Mouse (Mus musculus): ENCODE measurements around the gene Eif4g3.
"Not testable (repeated sequence)": the region's sequence is repeated elsewhere in the genome, so short reads cannot be mapped to it uniquely, and the experiment has no call there.

The Eif4g3 gene

DNA sequence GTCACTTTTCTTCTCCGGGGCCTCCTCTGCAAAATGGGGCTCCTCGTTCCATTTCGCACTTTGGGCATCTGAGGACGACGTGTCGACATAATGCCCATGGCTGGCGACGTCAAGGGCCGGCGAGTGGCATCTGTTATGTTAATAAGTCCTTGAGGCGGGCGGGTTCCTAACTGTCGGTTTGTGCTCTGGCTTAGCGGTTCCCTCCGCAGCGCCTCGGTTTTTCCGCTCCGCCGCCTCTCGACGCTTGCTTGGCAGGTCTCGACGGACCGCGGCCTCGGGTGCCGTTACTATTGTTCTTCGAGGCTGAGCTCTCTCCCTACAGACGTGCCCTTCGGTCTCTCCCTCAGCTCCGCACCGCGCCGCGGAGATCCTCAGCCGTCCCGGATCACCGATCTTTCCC lies at the start of gene Eif4g3:
TSS of gene Eif4g3 (plus strand) at position 133 of the 400 bp plus-strand sequence.
- no peak for DNase-seq (ENCODE audit: low spot score in 2 of 2)

DNA sequence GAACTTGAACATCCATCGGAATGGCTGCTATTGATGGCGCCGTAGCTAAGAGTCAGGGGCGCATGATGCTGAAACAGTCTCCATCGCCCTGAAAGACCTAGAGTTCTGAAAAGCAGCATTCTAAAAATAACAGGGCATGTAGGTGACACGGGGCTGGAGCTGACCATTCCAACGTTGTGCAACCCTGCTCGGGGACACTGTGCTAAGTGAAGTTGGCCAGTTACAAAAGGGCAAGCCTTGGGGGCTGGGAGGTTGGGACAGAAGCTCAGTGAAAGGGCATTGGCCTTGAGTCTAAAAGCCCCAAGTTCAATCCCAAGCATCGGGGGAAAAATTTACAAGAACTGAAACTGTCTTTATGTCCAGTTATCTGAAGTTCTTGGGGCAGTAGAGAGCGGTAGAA lies 49.3 kb upstream of the Eif4g3 start:
- DNase-seq (ENCODE audit: low spot score in 2 of 2): no peak

DNA sequence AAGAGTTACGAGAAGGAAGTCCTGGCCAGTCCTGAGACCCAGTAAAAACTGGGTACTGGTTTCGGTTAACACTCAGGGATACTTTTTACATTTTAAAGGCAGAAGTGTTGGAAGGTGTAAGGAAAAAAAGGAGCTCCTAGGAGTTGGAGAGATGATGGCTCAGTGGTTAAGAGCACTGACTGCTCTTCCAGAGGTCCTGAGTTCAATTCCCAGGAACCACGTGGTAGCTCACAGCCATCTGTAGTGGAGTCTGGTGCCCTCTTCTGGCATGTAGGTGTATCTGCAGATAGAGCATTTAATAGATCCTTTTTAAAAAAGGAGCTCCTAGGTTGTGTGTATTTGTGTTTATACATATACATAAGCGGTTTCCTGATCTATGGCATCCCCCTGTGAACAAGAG lies 47.4 kb upstream of the Eif4g3 start:
- no peak for DNase-seq (ENCODE audit: low spot score in 2 of 2)

DNA sequence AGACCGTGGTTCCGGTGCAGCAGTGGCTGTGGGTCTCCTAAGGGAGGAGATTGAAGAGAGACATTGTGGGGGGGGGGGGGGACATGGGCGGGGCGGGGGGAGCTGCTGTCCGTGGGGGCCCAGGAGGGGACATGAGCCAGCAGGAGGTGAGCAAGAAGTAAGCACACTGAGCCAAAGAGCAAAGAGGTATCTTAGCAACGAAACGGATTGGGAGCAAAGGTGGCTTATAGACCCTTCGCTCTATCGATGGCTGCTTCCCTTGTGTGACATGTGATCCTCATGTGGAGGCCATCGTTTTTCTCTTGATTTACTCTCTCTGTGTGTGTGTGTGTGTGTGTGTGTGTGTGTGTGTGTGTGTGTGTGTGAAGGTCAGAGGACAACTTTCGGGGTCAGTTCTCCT lies 46.4 kb upstream of the Eif4g3 start:
- no peak for DNase-seq (ENCODE audit: low spot score in 2 of 2)

DNA sequence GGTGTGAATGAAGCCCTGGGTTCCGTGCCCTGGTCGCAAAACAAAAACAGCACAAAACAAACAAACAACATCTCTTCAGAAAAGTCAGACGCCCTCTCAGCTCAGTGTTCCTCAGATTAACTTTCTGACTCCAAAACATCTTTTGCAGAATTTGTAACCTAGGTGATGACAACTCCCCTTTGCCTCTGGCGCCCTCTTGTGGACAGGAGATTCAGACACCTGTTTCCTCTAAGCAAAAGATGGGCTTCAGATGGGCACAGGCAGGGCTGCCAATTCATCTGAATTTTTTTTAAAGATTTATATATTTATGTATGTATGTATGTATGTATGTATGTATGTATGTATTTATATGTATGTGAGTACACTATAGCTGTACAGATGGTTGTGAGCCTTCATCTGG lies 40.0 kb upstream of the Eif4g3 start:
- DNase-seq (ENCODE audit: low spot score in 2 of 2): peak; percentile 76 to 93

DNA sequence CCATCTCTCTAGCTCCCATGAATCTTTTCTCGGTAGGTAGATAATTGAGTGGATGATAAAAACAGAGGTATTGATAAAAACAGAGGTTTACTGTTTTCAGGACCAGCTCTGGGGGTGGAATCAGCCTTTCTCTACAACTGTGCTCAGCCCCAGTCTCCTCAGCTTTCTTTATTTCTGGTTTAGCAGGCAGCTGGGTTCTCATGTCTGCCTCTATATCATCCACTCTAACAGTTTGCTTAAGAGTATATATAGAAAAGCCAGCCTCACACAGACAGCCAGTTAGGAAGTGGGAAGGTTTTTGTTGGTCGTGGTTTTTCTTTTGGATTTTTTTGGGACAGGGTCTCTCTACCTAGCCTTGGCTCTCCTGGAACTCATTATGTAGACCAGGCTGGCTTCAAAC lies 38.6 kb upstream of the Eif4g3 start:
- no peak for DNase-seq (ENCODE audit: low spot score in 2 of 2)

DNA sequence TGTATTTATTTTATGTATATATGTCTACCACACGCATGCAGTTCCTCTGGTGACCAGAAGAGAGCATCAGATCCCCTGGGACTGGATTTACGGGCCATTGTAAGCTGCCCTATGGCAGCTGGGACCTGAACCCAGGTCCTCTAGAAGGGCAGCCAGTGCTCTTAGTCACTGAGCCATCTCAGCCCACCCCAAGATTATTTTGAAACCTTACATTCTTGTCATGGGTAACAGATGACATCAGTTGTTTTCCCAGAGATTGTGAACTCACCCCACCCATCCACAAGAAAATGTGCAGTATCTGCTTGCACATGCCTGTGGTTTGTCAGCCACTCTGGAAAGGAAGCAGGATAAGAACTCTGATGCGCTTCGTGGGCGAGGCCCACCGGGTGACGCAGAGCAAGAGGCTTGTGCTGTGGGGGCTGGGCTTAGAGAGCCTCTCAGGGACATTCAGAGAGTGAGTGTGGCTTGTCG lies 37.9 kb upstream of the Eif4g3 start:
- DNase-seq (ENCODE audit: low spot score in 2 of 2): peak in 1 of 2 experiments; percentile 25

DNA sequence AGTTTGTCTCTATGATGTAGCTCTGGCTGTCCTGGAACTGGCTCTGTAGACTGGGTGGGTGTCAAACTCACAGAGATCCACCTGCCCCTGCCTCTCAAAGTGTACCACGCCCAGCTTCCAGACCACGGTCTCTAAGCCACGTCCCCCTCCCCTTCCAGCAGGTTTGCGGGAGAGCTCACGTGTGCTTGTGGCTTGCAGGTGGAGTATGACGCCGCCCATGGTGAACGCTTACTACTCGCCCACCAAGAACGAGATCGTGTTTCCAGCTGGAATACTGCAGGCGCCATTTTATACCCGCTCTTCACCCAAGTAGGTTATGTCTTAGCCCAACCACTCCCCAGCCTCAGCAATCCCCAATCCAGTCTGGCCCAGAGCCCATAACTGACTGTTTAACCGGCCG lies 36.6 kb upstream of the Eif4g3 start:
- DNase-seq (ENCODE audit: low spot score in 2 of 2): no peak

DNA sequence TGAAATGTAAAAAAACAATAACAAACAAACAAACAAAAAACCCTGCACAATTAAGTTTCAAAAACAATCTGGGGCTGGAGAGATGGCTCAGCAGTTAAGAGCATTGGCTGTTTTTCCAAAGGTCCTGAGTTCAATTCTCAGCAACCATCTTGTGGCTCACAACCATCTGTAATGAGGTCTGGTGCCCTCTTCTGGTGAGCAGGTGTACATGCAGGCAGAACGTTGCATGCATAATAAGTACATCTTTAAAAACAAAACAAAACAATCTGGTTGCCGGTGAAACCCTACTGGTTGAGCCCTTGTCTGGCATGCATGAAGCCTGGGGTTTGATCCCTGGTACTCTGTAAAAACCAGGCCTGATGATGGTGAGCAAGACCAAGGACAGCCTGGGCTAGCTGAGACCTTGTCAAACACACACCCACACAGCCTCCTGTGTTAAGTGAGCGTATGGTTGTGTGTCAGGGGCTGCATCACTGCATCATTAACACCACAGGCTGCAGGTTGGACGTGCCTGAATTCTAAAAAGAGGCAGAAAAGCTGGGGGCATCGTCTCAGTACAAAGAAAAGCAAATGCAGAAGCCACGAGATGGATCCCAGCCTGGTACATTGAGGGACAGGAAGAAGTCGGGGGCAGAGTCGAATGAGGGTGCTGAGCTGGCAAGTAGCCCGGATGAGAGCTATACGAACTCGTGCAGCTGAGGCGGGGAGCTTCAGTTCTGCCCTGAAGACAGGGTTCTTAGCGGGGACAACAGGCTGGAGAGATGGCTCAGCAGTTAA lies 32.7 kb upstream of the Eif4g3 start:
- DNase-seq (ENCODE audit: low spot score in 2 of 2): no peak

DNA sequence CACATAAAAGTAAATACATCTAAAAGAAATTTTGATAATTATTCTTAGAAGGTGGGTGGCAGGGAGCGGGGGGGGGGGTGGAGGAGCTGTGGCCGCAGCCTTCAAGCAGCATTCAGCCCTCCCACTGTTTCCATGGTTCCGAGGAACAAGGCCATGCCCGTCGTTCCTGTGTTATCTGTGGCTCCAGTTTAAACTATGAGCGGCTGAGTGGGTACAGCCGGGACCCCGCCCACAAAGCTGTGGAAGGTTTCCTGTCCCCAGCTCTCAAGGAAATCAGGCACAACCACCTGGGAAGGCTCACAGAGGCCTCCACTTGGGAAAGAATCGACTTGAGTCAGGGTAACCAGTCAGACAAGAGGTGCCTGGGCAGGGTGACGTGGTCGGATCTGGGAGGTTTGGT lies 32.1 kb upstream of the Eif4g3 start:
- DNase-seq (ENCODE audit: low spot score in 2 of 2): no peak

DNA sequence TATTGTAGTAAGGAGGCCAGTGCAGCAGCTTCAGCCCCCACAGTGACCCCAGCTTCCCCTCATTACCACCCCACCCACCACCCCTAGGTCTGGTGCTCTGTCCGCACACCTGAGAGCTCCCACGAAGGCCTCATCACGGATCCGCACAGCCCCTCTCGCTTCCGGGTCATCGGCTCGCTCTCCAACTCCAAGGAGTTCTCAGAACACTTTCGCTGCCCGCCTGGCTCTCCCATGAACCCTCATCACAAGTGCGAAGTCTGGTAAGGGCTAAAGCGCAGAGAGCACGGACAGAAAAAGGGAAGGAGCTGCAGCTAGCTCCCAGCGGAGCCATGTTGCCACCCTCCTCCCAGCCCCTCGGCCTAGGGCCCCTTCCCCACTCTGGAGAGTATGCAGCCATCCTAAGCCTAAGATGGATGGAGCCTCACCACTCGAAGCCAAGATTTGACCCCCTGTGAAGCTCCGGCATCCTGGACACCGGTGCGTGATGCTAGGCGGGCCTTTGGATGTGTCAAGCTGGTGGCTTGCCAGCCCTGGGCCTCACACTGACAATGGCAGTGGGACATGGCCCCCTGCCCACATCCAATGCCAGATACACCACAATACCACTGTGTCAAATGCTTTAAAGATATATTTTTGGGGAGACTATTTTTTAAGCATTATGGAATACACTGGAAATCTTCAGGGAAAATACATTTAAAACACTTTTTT lies 30.0 kb upstream of the Eif4g3 start:
- DNase-seq (ENCODE audit: low spot score in 2 of 2): peak in 1 of 2 experiments; percentile 59

DNA sequence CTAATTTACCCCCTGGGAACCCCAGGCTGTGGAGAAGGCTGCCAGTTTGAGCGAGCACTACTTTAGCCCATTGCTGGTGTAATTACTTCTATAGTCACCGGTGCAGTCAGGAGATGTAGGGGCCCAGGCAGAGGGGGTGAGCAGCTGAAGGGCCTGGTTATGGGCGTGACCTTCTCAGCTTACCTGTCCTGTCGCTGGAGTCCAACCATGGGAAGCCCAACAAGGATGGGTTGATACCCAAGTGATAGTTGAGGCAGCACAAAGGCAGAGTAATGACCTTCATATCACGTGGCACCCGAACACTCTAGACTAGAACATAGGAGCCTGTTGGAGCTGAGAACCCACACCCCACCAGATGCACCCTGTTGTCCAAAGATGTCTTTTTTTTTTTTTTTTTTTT lies 29.4 kb upstream of the Eif4g3 start:
- DNase-seq (ENCODE audit: low spot score in 2 of 2): no peak

DNA sequence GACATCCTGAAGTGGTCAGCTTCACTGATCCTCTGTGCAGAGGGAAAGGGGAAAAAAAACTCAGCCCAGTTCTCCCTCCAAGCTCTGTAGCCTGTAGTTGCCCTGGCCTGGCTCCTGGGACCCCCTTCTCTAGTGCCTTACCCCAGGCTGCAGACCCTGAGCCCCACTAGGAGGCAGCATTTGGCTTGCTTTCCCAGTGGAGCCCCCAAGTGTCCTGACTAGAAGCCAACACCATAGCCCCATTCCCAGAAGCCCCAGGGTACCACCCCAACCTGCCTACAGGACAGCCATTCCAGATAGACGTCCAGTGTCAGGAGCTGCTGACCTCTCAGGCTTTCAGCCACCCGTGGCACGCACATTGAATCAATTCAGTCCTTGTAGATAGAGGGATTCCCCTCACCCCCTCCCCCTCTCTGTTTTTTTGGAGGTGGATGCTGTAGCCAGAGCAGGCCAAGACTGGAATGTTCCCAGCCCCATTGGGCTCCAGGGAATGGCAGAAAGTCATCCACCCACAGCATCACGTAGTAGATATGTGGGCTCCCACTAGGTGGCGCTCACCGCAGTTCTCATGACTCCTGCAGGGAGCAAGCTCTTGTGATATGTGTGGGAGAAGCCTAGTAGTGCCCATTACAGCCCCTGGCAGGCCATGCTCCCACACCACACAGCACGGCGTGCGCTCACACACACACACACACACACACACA lies 28.8 kb upstream of the Eif4g3 start:
- peak; percentile 70 to 91 for DNase-seq (ENCODE audit: low spot score in 2 of 2)

DNA sequence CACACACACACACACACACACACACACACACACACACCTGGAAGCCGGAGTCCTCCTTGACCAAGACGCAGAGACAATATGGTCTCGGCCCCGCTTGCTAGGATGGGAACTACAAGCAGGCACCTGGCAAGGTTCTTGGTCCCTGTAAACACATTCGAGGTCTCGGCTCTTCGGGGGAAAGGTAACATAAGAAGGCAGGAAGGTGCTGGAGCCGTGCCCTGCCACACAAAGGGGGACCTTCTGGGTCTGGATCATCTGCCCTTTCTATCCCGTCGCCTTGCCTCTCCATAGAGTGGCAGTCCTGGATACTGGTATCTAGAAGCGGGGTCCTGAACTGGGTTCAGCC lies 28.3 kb upstream of the Eif4g3 start:
- no peak for DNase-seq (ENCODE audit: low spot score in 2 of 2)

DNA sequence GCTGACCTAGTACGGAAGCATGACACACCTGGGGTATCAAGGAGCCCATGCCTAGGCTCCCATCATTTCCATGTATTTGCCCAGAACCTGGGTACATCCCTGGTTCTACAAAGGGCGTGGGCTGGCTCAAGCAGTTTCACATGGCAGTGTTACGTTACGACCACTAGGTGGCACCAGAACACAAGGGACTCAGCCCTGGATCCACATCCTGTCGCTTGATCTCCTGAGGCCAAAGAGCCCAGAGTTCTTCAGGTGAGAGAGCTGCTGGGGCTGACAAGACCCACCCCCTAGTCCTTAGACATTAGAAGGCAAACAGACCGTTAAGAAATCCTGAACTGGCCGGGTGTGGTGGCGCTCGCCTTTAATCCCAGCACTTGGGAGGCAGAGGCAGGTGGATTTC lies 24.6 kb upstream of the Eif4g3 start:
- DNase-seq (ENCODE audit: low spot score in 2 of 2): peak; percentile 62 to 84

DNA sequence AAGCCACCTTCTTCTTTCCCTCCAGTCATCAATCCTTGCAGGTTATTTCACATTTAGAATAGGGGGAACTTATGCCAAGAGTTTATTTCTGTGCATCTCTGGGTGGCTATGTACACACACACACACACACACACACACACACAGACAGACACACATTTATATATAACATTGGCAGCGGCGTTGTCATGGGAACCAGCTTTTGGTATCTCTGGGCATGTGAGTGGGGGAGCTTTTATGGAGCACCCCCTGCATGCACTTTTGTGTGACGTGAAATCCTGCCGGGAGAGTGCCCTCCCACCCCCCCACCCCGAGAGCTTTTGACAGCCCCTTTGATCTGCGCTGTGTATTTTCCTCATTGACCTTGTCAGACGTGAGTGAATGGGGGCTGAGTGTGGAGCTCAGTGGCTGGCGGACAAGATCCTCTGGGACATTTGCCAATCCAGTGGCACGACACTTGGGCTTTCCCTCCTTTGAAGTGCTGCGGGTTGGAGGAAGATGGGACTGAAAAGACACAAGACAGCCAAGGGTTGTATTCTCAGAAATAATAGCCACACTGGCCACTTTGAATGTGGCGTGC lies 22.1 kb upstream of the Eif4g3 start:
- DNase-seq (ENCODE audit: low spot score in 2 of 2): not testable (repeated sequence)

DNA sequence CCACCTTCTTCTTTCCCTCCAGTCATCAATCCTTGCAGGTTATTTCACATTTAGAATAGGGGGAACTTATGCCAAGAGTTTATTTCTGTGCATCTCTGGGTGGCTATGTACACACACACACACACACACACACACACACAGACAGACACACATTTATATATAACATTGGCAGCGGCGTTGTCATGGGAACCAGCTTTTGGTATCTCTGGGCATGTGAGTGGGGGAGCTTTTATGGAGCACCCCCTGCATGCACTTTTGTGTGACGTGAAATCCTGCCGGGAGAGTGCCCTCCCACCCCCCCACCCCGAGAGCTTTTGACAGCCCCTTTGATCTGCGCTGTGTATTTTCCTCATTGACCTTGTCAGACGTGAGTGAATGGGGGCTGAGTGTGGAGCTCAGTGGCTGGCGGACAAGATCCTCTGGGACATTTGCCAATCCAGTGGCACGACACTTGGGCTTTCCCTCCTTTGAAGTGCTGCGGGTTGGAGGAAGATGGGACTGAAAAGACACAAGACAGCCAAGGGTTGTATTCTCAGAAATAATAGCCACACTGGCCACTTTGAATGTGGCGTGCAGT lies 17.9 kb upstream of the Eif4g3 start:
- DNase-seq (ENCODE audit: low spot score in 2 of 2): not testable (repeated sequence)

DNA sequence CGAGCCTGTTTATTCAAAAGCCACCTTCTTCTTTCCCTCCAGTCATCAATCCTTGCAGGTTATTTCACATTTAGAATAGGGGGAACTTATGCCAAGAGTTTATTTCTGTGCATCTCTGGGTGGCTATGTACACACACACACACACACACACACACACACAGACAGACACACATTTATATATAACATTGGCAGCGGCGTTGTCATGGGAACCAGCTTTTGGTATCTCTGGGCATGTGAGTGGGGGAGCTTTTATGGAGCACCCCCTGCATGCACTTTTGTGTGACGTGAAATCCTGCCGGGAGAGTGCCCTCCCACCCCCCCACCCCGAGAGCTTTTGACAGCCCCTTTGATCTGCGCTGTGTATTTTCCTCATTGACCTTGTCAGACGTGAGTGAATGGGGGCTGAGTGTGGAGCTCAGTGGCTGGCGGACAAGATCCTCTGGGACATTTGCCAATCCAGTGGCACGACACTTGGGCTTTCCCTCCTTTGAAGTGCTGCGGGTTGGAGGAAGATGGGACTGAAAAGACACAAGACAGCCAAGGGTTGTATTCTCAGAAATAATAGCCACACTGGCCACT lies 13.7 kb upstream of the Eif4g3 start:
- not testable (repeated sequence) for DNase-seq (ENCODE audit: low spot score in 2 of 2)

DNA sequence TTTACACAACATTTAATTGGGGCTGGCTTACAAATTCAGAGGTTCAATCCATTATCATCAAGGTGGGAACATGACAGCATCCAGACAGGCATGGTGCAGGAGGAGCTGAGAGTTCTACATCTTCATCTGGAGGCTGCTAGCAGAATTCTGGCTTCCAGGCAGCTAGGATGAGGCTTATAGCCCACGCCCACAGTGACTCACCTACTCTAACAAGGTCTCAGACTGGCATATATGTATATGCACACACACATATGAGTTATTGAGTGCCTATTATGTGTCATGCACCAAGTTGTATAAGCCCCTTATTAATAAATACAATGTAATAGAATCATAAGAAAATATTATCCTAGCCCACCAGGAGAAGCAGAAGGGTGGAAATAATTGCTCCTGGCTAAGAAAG lies 10.0 kb upstream of the Eif4g3 start:
- no peak for DNase-seq (ENCODE audit: low spot score in 2 of 2)

DNA sequence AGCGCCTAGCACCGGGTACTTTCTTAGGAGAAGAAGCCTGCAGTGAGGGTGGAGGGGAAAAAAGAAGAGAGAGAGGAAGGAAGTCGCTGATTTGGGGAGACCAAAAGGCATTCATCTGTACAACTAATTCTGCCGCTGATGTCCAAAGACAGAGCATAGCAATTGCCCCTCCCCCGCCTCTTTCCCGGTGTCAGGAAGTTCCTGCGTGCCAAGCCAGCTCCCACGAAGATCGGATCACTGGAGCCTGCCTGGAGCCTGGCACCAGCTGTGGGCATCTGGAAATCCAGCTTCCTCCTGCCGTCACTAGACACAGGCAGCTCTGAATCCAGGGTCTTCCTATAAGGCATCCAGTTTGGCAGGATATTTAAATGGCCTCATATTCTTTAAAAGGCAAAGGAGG lies 8.6 kb upstream of the Eif4g3 start:
- peak in 1 of 2 experiments; percentile 25 for DNase-seq (ENCODE audit: low spot score in 2 of 2)

DNA sequence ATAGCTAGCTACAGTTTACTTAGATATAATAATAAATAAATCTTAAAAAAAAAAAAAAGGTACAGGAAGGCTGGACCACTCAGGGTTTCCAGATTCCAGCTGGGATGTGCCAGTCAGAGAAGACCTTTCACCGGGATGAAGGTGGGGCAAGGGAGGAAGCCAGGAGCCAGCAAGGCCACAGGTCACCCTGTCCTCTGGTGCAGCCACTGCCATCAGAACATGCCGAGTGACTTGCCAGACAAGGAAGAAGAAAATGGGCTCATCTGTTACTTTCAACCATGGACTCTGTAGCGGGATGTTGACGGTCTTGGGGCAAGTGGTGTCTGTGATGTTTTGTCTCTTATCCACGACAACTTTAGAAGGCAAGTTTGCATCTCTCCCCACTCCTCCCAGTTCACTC lies 8.1 kb upstream of the Eif4g3 start:
- DNase-seq (ENCODE audit: low spot score in 2 of 2): no peak

DNA sequence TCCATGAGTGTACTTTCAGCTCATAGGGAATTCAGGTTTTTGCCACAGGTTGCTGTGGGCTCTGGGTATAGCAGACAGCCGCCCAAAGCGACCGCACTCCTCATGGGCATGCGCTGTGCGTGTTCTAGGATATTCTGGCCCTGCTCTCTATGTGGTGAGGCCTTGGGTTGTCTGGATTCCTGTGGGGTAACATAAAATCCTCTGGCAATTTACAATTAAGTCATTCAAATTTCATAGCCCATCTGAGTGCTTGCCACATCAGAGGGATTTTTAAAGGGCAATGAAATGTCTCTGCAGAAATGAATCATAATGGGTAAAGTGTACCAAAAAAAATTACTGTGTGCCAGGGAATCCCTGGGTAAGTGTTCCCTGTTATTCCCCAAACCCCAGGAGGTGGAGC lies 3.4 kb upstream of the Eif4g3 start:
- DNase-seq (ENCODE audit: low spot score in 2 of 2): no peak
